Mouse (Mus musculus): ENCODE measurements at regions not wholly inside any gene's neighbourhood (a gene's known extent, or its start where the extent isn't known, plus 50 kb on each side); places are given as distances from the start of the nearest gene placed in this dataset.

- peaks cover 17% of the 10 kb centered on the region for H3K4me1 ChIP-seq (replicated peaks)
- WGBS = 83% methylated on average over 6 of the region's 6 CpGs
- no peak overlapping the region for H3K4me3 ChIP-seq (replicated peaks)
- no peaks in the 10 kb centered on the region for H3K9me3 ChIP-seq
- no peak overlapping the region for H3K27ac ChIP-seq
- H3K9ac ChIP-seq = no peak overlapping the region
- H3K27me3 ChIP-seq (replicated peaks) = no peaks in the 10 kb centered on the region
- H3K4me2 ChIP-seq (replicated peaks) = no peak overlapping the region
- ATAC-seq = no peak
- no peaks in the 10 kb centered on the region for H3K36me3 ChIP-seq
Measured at GRCm38 (mm10) chr6:82860485-82860884, 79.1 kb downstream of the Sema4f start.

- Histone ChIP-seq H3K9ac (no peak overlapping the region), H3K9me3 (no peaks in the 10 kb centered on the region), H3K4me1 (replicated peaks) (peaks cover 4% of the 10 kb centered on the region; the same call in 1 of the 2 replicates), H3K27ac (no peak overlapping the region), H3K4me2 (replicated peaks) (no peak overlapping the region), H3K4me3 (replicated peaks) (no peak overlapping the region), H3K36me3 (no peaks in the 10 kb centered on the region), H3K27me3 (replicated peaks) (no peaks in the 10 kb centered on the region)
- 48% methylated on average over 9 of the region's 9 CpGs for WGBS
- ATAC-seq = peak; percentile 68
Measured at GRCm38 (mm10) chr6:82856218-82856617, 82.0 kb upstream of the Hk2 start.

GRCm38 (mm10) chr6:82855401-82855800, 81.1 kb upstream of the Hk2 start:
- Histone ChIP-seq H3K4me1 (replicated peaks) (peaks cover 4% of the 10 kb centered on the region; the same call in 1 of the 2 replicates), H3K27ac (no peak overlapping the region), H3K4me3 (replicated peaks) (no peak overlapping the region), H3K27me3 (replicated peaks) (no peaks in the 10 kb centered on the region), H3K36me3 (no peaks in the 10 kb centered on the region), H3K9me3 (no peaks in the 10 kb centered on the region), H3K9ac (no peak overlapping the region), H3K4me2 (replicated peaks) (no peak overlapping the region)
- no peak for ATAC-seq
- WGBS = 73% methylated on average over 7 of the region's 7 CpGs

DNA sequence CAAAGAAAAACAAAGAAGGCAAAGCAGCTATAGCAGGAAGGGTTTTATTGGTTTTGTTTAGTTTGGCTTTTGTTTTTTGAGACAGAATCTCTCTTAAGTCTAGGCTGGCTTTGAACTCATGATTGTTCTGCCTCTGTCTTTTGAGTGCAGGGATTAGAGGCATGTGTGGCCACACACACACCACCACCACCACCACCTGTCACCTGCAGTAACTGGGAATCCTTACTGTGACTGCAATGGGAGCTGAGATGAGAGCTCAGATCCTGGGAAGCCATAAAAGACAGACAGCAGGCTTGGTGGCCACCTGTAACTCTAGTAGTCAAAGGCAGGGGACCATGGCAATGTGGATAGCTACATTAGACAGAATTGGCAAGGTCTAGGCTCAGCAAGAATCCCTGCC, 80.5 kb upstream of the Hk2 start:
- Histone ChIP-seq H3K4me3 (replicated peaks) (no peak overlapping the region), H3K27ac (no peak overlapping the region), H3K4me1 (replicated peaks) (peaks cover 4% of the 10 kb centered on the region; the same call in 1 of the 2 replicates), H3K9ac (no peak overlapping the region), H3K36me3 (no peaks in the 10 kb centered on the region), H3K4me2 (replicated peaks) (no peak overlapping the region), H3K9me3 (no peaks in the 10 kb centered on the region), H3K27me3 (replicated peaks) (no peaks in the 10 kb centered on the region)
- ATAC-seq = no peak

- H3K27ac ChIP-seq = no peak overlapping the region
- ATAC-seq = peak; percentile 72
- WGBS = 39% methylated on average over 6 of the region's 6 CpGs
Measured at GRCm38 (mm10) chr6:82854338-82854737, 80.1 kb upstream of the Hk2 start.

GRCm38 (mm10) chr6:82853076-82853475, 78.8 kb upstream of the Hk2 start:
- no peaks in the 10 kb centered on the region for H3K9me3 ChIP-seq
- no peak for ATAC-seq
- H3K36me3 ChIP-seq = no peaks in the 10 kb centered on the region
- no peak overlapping the region for H3K9ac ChIP-seq
- no peak overlapping the region for H3K4me3 ChIP-seq (replicated peaks)
- H3K27me3 ChIP-seq (replicated peaks) = no peaks in the 10 kb centered on the region
- no peak overlapping the region for H3K4me2 ChIP-seq (replicated peaks)
- 85% methylated on average over 5 of the region's 5 CpGs for WGBS
- H3K4me1 ChIP-seq (replicated peaks) = peaks cover 4% of the 10 kb centered on the region; the same call in 1 of the 2 replicates
- no peak overlapping the region for H3K27ac ChIP-seq

More at GRCm38 (mm10) chr6:82854338-82854737, 80.1 kb upstream of the Hk2 start:
- H3K4me1 ChIP-seq (replicated peaks) = peaks cover 4% of the 10 kb centered on the region; the same call in 1 of the 2 replicates
- no peak overlapping the region for H3K9ac ChIP-seq
- H3K4me2 ChIP-seq (replicated peaks) = no peak overlapping the region
- H3K36me3 ChIP-seq = no peaks in the 10 kb centered on the region
- no peaks in the 10 kb centered on the region for H3K27me3 ChIP-seq (replicated peaks)
- H3K9me3 ChIP-seq = no peaks in the 10 kb centered on the region
- no peak overlapping the region for H3K4me3 ChIP-seq (replicated peaks)

DNA sequence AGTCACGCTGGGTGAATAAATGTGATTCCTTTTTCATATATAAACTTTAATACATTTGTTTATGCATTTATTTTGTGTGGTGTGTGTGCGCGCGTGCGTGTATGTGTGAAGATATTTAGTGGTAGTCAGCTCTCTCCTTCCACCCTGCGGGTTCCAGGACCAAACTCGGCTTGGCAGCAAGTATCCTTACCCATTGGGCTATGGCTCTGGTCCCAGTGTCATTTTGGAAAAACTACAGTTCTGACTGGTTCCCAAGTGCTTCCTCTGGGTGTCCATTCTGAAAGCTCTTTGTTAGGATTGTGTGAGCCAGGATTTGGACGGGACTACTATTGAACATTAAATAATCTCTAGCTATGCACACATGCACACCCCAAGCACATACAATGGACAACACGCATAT, 76.3 kb upstream of the Hk2 start:
- no peak overlapping the region for H3K4me3 ChIP-seq (replicated peaks)
- ATAC-seq = no peak
- WGBS = 89% methylated on average over 9 of the region's 9 CpGs
- H3K27ac ChIP-seq = no peak overlapping the region
- no peak overlapping the region for H3K4me2 ChIP-seq (replicated peaks)
- H3K9me3 ChIP-seq = no peaks in the 10 kb centered on the region
- no peaks in the 10 kb centered on the region for H3K36me3 ChIP-seq
- H3K4me1 ChIP-seq (replicated peaks) = no peaks in the 10 kb centered on the region
- H3K27me3 ChIP-seq (replicated peaks) = no peaks in the 10 kb centered on the region
- no peak overlapping the region for H3K9ac ChIP-seq

DNA sequence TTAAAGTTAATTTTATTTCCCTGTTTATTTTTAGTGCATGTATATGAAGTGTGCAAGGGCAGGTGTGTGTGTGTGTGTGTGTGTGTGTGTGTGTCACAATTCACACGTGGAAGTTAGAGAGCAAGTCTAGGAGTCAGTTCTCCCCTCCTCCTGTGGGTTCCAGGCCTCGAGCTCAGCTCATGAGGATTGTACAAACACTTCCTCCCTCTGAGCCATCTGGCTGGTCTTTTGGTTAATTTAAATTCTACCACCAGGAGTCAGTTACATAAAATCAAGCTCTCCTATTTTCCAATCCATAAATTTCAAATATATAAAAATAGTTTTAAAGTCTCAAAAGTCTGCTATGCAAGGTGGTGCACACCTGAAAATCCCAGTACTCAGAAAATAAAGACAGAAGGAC, 73.3 kb upstream of the Hk2 start:
- Histone ChIP-seq H3K9me3 (no peaks in the 10 kb centered on the region), H3K4me2 (replicated peaks) (no peak overlapping the region), H3K36me3 (no peaks in the 10 kb centered on the region), H3K27me3 (replicated peaks) (no peaks in the 10 kb centered on the region), H3K4me3 (replicated peaks) (no peak overlapping the region), H3K4me1 (replicated peaks) (no peaks in the 10 kb centered on the region), H3K9ac (no peak overlapping the region), H3K27ac (no peak overlapping the region)
- WGBS = 62% methylated on average over 2 of the region's 2 CpGs
- ATAC-seq = no peak

GRCm38 (mm10) chr6:82846587-82847150, 72.4 kb upstream of the Hk2 start:
- no peak overlapping the region for H3K27ac ChIP-seq
- no peak overlapping the region for H3K4me3 ChIP-seq (replicated peaks)
- no peaks in the 10 kb centered on the region for H3K27me3 ChIP-seq (replicated peaks)
- H3K9ac ChIP-seq = no peak overlapping the region
- H3K9me3 ChIP-seq = no peaks in the 10 kb centered on the region
- no peaks in the 10 kb centered on the region for H3K4me1 ChIP-seq (replicated peaks)
- no peak overlapping the region for H3K4me2 ChIP-seq (replicated peaks)
- ATAC-seq = no peak
- WGBS = 69% methylated on average over 8 of the region's 8 CpGs
- H3K36me3 ChIP-seq = no peaks in the 10 kb centered on the region

- no peak overlapping the region for H3K27ac ChIP-seq
- H3K9ac ChIP-seq = no peak overlapping the region
- WGBS = 48% methylated on average over 3 of the region's 3 CpGs
- H3K27me3 ChIP-seq (replicated peaks) = no peaks in the 10 kb centered on the region
- no peak; the same call in 1 of the 2 replicates for ATAC-seq
- H3K4me2 ChIP-seq (replicated peaks) = no peak overlapping the region
- no peaks in the 10 kb centered on the region for H3K36me3 ChIP-seq
- H3K4me1 ChIP-seq (replicated peaks) = no peaks in the 10 kb centered on the region
- no peaks in the 10 kb centered on the region for H3K9me3 ChIP-seq
- no peak overlapping the region for H3K4me3 ChIP-seq (replicated peaks)
Measured at GRCm38 (mm10) chr6:82844432-82844831, 70.2 kb upstream of the Hk2 start.

- H3K9me3 ChIP-seq = no peaks in the 10 kb centered on the region
- no peaks in the 10 kb centered on the region for H3K27me3 ChIP-seq (replicated peaks)
- H3K4me2 ChIP-seq (replicated peaks) = no peak overlapping the region
- no peak overlapping the region for H3K4me3 ChIP-seq (replicated peaks)
- no peak overlapping the region for H3K27ac ChIP-seq
- H3K4me1 ChIP-seq (replicated peaks) = no peaks in the 10 kb centered on the region
- ATAC-seq = no peak
- H3K9ac ChIP-seq = no peak overlapping the region
- no peaks in the 10 kb centered on the region for H3K36me3 ChIP-seq
- 80% methylated on average over 4 of the region's 4 CpGs for WGBS
Measured at GRCm38 (mm10) chr6:82843881-82844280, 69.6 kb upstream of the Hk2 start.

GRCm38 (mm10) chr6:82837246-82837645, 63.0 kb upstream of the Hk2 start:
- ATAC-seq = no peak
- Histone ChIP-seq H3K4me2 (replicated peaks) (no peak overlapping the region), H3K4me1 (replicated peaks) (no peaks in the 10 kb centered on the region), H3K9me3 (no peaks in the 10 kb centered on the region), H3K9ac (no peak overlapping the region), H3K27me3 (replicated peaks) (no peaks in the 10 kb centered on the region), H3K4me3 (replicated peaks) (no peak overlapping the region), H3K36me3 (no peaks in the 10 kb centered on the region), H3K27ac (no peak overlapping the region)
- 73% methylated on average over 9 of the region's 9 CpGs for WGBS

GRCm38 (mm10) chr6:82835222-82836064, 61.2 kb upstream of the Hk2 start:
- no peak overlapping the region for H3K27ac ChIP-seq
- H3K9ac ChIP-seq = no peak overlapping the region
- no peaks in the 10 kb centered on the region for H3K9me3 ChIP-seq
- 65% methylated on average over 11 of the region's 11 CpGs for WGBS
- no peak for ATAC-seq
- H3K27me3 ChIP-seq (replicated peaks) = no peaks in the 10 kb centered on the region
- H3K4me2 ChIP-seq (replicated peaks) = no peak overlapping the region
- no peak overlapping the region for H3K4me3 ChIP-seq (replicated peaks)
- H3K36me3 ChIP-seq = no peaks in the 10 kb centered on the region
- peaks cover 3% of the 10 kb centered on the region; the same call in 1 of the 2 replicates for H3K4me1 ChIP-seq (replicated peaks)

Measured in intestine, embryonic 15.5 days (tissue).